Mouse (Mus musculus) heart, embryonic 16.5 days (tissue): ENCODE results near the gene Zrsr1. TPM values are rescaled to one million over a fixed set of nuclear protein-coding genes. Genes with fewer than 3 reads are reported as not detected.

Source experiments
- ATAC-seq: fragments of 200-750 bp; cut with Nextera tagmentation; replicated peaks from 2 replicates; pipeline ENCODE4 v1.8.0; 2017; ENCODE audit warnings: moderate number of reproducible peaks; ENCODE audit not compliant: insufficient read depth, low FRiP score; ENCODE audit errors: extremely low read depth
- H3K27ac ChIP-seq: fragments of 300-500 bp; sonication (generic); 2 replicates; pipeline ENCODE4 v1.5.1; 2014; ENCODE audit warnings: mild to moderate bottlenecking, low read length, control low read depth, moderate library complexity
- H3K27me3 ChIP-seq: fragments of 300-500 bp; sonication (generic); 2 replicates; pipeline ENCODE4 v1.6.1; 2014; ENCODE audit warnings: low read length, mixed read lengths; ENCODE audit not compliant: control insufficient read depth, insufficient read depth
- H3K36me3 ChIP-seq: fragments of 300-500 bp; sonication (generic); 2 replicates; pipeline ENCODE4 v1.6.1; 2014; ENCODE audit not compliant: control insufficient read depth, insufficient read depth
- H3K4me1 ChIP-seq: fragments of 300-500 bp; sonication (generic); 2 replicates; pipeline ENCODE4 v1.6.1; 2014; ENCODE audit warnings: low read length, mixed read lengths; ENCODE audit not compliant: control insufficient read depth, insufficient read depth
- H3K4me2 ChIP-seq: fragments of 300-500 bp; sonication (generic); 2 replicates; pipeline ENCODE4 v1.6.1; 2014; ENCODE audit warnings: low read depth, mild to moderate bottlenecking, control low read depth, low read length
- H3K4me3 ChIP-seq: fragments of 300-500 bp; sonication (generic); 2 replicates; pipeline ENCODE4 v1.5.1; 2014; ENCODE audit warnings: mild to moderate bottlenecking, control low read depth, low read length
- H3K9ac ChIP-seq: fragments of 300-500 bp; sonication (generic); 2 replicates; pipeline ENCODE4 v1.6.1; 2014; ENCODE audit warnings: low read length, control low read depth
- H3K9me3 ChIP-seq: fragments of 300-500 bp; sonication (generic); replicated peaks from 2 replicates; pipeline ENCODE4 v1.6.1; 2016; ENCODE audit warnings: low read length; ENCODE audit not compliant: control insufficient read depth
- WGBS: fragments of 180-500 bp; shearing (Covaris S2); extraction: QIAGEN DNeasy Blood & Tissue Kit; methylation state at CpG from one replicate; pipeline ENCODE4 v1.1.7; 2014; 5-methylcytosine and 5-hydroxymethylcytosine counted together
- polyA plus RNA-seq: library from polyadenylated mRNA; unstranded; fragments of >200 nt; fragmentation: Nextera tagmentation; extraction: Ambion mirVana; gene quantifications from 2 replicates; pipeline ENCODE4 v1.2.1, GENCODE M21; 2015

The Zrsr1 gene
- polyA plus RNA-seq, 1 experiment from 2014 or later, result 1.8 TPM

DNA sequence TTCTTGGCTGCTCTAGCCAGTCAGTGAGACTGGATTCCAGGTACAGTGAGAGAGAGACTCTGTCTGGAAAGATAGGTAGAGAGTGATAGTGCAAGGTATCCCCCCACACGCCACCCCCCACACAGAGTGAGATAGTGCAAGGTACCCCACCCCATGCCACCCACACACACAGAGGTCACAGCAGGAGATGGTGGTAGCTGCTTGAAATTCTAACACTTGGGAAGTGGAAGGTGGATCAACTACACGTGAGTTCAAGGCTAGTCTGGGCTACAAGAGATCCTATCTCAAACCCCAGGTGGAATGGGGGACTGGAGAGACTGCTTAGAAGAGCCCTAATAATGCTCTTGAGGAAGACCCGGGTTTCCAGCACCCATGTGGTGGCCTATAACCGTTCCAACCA is 9.2 kb downstream of the Zrsr1 start:
- peaks cover 22% of the 10 kb centered on the region for H3K4me1 ChIP-seq
- no peaks in the 10 kb centered on the region for H3K9me3 ChIP-seq
- 33% methylated on average over 4 of the region's 4 CpGs for WGBS
- no peak for ATAC-seq
- peak overlapping the region; percentile 74 for H3K4me3 ChIP-seq
- peak overlapping the region; percentile 89 for H3K4me2 ChIP-seq
- peak overlapping the region; percentile 98 for H3K27ac ChIP-seq
- H3K27me3 ChIP-seq, result no peaks in the 10 kb centered on the region
- peak overlapping the region; percentile 87 for H3K9ac ChIP-seq
- 0 out of 2 replicates have a peak, but pooled peaks cover 3% of the 10 kb centered on the region for H3K36me3 ChIP-seq

DNA sequence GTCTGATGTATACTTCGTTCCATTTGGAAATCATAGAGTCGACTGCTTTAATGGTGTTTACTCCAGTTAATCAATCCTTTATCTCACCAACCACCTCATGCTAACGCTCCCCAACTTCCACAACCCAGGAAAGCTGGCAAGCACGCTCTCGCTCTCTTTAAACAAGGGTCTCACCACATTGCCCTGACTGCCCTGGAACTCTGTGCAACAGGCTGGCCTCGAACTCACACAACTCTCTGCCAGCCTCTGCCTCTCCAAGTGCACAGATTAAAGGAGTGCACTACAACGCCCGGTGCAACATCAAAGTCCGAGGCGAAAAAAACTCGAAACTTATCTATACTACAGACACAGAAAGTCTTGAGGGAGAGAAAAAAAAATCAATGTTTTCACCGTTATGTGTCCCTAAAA is 9.7 kb downstream of the Zrsr1 start:
- no peaks in the 10 kb centered on the region for H3K27me3 ChIP-seq
- H3K4me2 ChIP-seq, result peak overlapping the region; percentile 89
- ATAC-seq, result peak; percentile 43
- peak overlapping the region; percentile 98 for H3K27ac ChIP-seq
- peaks cover 19% of the 10 kb centered on the region for H3K4me1 ChIP-seq
- H3K9ac ChIP-seq, result peak overlapping the region; percentile 87
- no peaks in the 10 kb centered on the region for H3K9me3 ChIP-seq
- WGBS, result 2% methylated on average over 12 of the region's 12 CpGs
- H3K4me3 ChIP-seq, result peak overlapping the region; percentile 74
- 0 out of 2 replicates have a peak, but pooled peaks cover 3% of the 10 kb centered on the region for H3K36me3 ChIP-seq

GRCm38 (mm10) chr11:22981984-22982757 is 10.4 kb downstream of the Zrsr1 start, which contains the start of the genes Gm28048 and Commd1:
Gm28048 (minus strand) TSS chr11:22982090.
Commd1 (minus strand) TSS chr11:22982382.
- peak; percentile 91 for ATAC-seq
- Histone ChIP-seq H3K27me3 (no peaks in the 10 kb centered on the region), H3K36me3 (no peaks in the 10 kb centered on the region), H3K4me3 (peak within 1 kb of the TSS; percentile 74), H3K9ac (peak within 1 kb of the TSS; percentile 87), H3K4me2 (peak within 1 kb of the TSS; percentile 89), H3K9me3 (no peaks in the 10 kb centered on the region), H3K4me1 (peaks cover 15% of the 10 kb centered on the region), H3K27ac (peak within 1 kb of the TSS; percentile 98)
- 2% methylated on average over 42 of the region's 42 CpGs for WGBS

DNA sequence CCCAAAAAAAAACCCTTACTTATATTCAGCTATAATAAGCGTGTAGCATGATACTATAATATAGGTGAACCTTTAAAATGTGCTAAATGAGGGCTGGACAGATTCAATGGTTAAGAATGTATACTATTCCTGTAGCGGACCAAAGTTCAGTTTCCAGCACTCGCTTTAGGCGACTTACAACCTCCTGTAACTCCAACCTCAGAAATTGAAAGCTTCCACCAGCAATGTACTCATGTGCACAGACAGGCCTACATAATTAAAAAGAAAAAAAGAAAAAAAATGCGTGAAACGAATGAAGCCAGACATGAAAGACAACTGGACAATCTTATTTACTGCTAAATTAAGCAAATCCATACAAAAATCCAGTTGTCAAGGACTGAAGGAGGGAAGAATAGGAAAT is 11.0 kb downstream of the Zrsr1 start:
- Histone ChIP-seq H3K9me3 (no peaks in the 10 kb centered on the region), H3K4me3 (no peak overlapping the region), H3K36me3 (no peaks in the 10 kb centered on the region), H3K4me1 (peaks cover 15% of the 10 kb centered on the region), H3K4me2 (no peak overlapping the region; the same call in 1 of the 2 replicates), H3K27ac (no peak overlapping the region), H3K9ac (no peak overlapping the region), H3K27me3 (no peaks in the 10 kb centered on the region)
- WGBS, result 72% methylated on average over 6 of the region's 6 CpGs
- no peak for ATAC-seq

- no peak for ATAC-seq
- WGBS, result 70% methylated on average over 3 of the region's 3 CpGs
- Histone ChIP-seq H3K27me3 (no peaks in the 10 kb centered on the region), H3K9ac (no peak overlapping the region), H3K4me2 (no peak overlapping the region), H3K4me1 (peaks cover 15% of the 10 kb centered on the region), H3K9me3 (no peaks in the 10 kb centered on the region), H3K36me3 (no peaks in the 10 kb centered on the region), H3K27ac (no peak overlapping the region), H3K4me3 (no peak overlapping the region)
Measured at GRCm38 (mm10) chr11:22985510-22985909, 13.7 kb downstream of the Zrsr1 start.

- H3K4me2 ChIP-seq, result no peak overlapping the region
- no peak overlapping the region for H3K9ac ChIP-seq
- no peaks in the 10 kb centered on the region for H3K9me3 ChIP-seq
- H3K27me3 ChIP-seq, result no peaks in the 10 kb centered on the region
- H3K4me1 ChIP-seq, result peaks cover 15% of the 10 kb centered on the region
- H3K36me3 ChIP-seq, result no peaks in the 10 kb centered on the region
- H3K4me3 ChIP-seq, result no peak overlapping the region
- 42% methylated on average over 2 of the region's 2 CpGs for WGBS
- no peak overlapping the region for H3K27ac ChIP-seq
- ATAC-seq, result no peak
Measured at GRCm38 (mm10) chr11:22987357-22987756, 15.6 kb downstream of the Zrsr1 start.

- peak overlapping the region; percentile 83 for H3K27ac ChIP-seq
- no peak for ATAC-seq
- H3K4me3 ChIP-seq, result peak overlapping the region; percentile 83
- H3K9ac ChIP-seq, result peak overlapping the region; percentile 91
- H3K4me2 ChIP-seq, result peak overlapping the region; percentile 68
- H3K36me3 ChIP-seq, result peaks cover 9% of the 10 kb centered on the region
- no peaks in the 10 kb centered on the region for H3K9me3 ChIP-seq
- no peaks in the 10 kb centered on the region for H3K27me3 ChIP-seq
- 39% methylated on average over 1 of the region's 1 CpGs for WGBS
- peaks cover 11% of the 10 kb centered on the region for H3K4me1 ChIP-seq
Measured at GRCm38 (mm10) chr11:22989786-22990185, 18.0 kb downstream of the Zrsr1 start.

DNA sequence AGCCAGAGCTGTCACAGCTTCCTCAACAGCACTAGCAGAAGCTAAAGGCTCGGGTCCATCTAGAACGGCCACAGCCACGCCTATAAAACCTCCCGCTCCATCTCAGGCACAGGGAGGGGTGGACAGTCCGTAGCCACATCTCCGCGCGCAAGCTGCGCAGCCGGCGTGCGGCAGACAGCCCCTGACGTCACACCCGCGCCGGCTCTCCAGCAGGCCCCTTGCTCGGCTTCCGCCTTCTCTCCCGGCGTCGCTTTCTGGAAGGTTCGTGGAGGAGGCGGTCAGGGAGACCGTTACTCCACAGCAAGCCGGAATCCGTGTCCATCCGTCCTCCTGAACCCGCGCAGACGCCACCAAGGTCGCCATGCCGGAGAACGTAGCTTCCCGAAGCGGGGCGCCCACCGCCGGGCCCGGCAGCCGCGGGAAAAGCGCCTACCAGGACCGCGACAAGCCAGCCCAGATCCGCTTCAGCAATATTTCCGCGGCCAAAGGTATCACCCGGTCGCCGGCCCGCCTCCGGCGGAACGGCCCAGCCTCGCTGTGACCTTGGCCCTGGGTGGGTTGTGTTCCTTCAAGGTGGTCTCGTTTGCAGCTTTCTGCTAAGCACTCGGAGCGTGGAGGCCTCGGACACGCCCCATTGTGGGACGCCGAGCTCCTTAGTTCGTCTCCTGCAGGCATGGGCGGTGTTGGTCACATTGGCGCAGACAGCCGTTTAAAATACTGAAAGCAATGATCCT is 18.8 kb downstream of the Zrsr1 start, which contains the start of gene Cct4:
Cct4 (plus strand) TSS at position 127 of the 734 bp plus-strand sequence.
- Histone ChIP-seq H3K4me2 (peak within 1 kb of the TSS; percentile 81), H3K27ac (peak within 1 kb of the TSS; percentile 83), H3K4me1 (peaks cover 11% of the 10 kb centered on the region), H3K4me3 (peak within 1 kb of the TSS; percentile 83), H3K36me3 (peaks cover 13% of the 10 kb centered on the region), H3K27me3 (no peaks in the 10 kb centered on the region), H3K9me3 (no peaks in the 10 kb centered on the region), H3K9ac (peak within 1 kb of the TSS; percentile 91)
- WGBS, result under 1% methylated on average over 66 of the region's 66 CpGs
- ATAC-seq, result peak; percentile 99
